Mouse (Mus musculus) limb, embryonic 15.5 days (tissue): Measurements from ENCODE around the gene Sprr2a1. TPM values are rescaled to one million over a fixed set of nuclear protein-coding genes. Genes with fewer than 3 reads are reported as not detected.
"Not testable (repeated sequence)": the region's sequence is repeated elsewhere in the genome, so short reads cannot be mapped to it uniquely, and the experiment has no call there.

Experiments
- ATAC-seq: fragments of 200-750 bp; cut with Nextera tagmentation; 2 replicates; pipeline ENCODE4 v1.8.0; 2017; ENCODE audit warnings: low read depth, moderate TSS enrichment; ENCODE audit not compliant: insufficient number of reproducible peaks, low FRiP score, low TSS enrichment
- H3K27ac ChIP-seq: fragments of 300-500 bp; sonication (generic); 2 replicates; pipeline ENCODE4 v1.5.1; 2015; ENCODE audit warnings: moderate library complexity, mild to moderate bottlenecking, inconsistent platforms
- H3K27me3 ChIP-seq: fragments of 300-500 bp; sonication (generic); 2 replicates; pipeline ENCODE4 v1.6.1; 2015; ENCODE audit warnings: inconsistent platforms
- H3K36me3 ChIP-seq: fragments of 300-500 bp; sonication (generic); 2 replicates; pipeline ENCODE4 v1.6.1; 2015; ENCODE audit warnings: inconsistent platforms
- H3K4me1 ChIP-seq: fragments of 300-500 bp; sonication (generic); 2 replicates; pipeline ENCODE4 v1.6.1; 2015; ENCODE audit warnings: inconsistent platforms
- H3K4me2 ChIP-seq: fragments of 300-500 bp; sonication (generic); 2 replicates; pipeline ENCODE4 v1.6.1; 2015; ENCODE audit warnings: mild to moderate bottlenecking, inconsistent platforms
- H3K4me3 ChIP-seq: fragments of 300-500 bp; sonication (generic); 2 replicates; pipeline ENCODE4 v1.5.1; 2015; ENCODE audit warnings: mild to moderate bottlenecking, inconsistent platforms
- H3K9ac ChIP-seq: fragments of 300-500 bp; sonication (generic); 2 replicates; pipeline ENCODE4 v1.6.1; 2015; ENCODE audit warnings: inconsistent platforms
- H3K9me3 ChIP-seq: fragments of 300-500 bp; sonication (generic); 2 replicates; pipeline ENCODE4 v1.6.1; 2016; ENCODE audit warnings: inconsistent platforms
- WGBS: fragments of 180-500 bp; shearing (Covaris S2); methylation state at CpG from one replicate; pipeline ENCODE4 v1.1.7; 2015; 5-methylcytosine and 5-hydroxymethylcytosine counted together
- polyA plus RNA-seq: library from polyadenylated mRNA; unstranded; fragments of >200 nt; fragmentation: Nextera tagmentation; extraction: Ambion mirVana; gene quantifications from 2 replicates; pipeline ENCODE4 v1.2.1, GENCODE M21; 2015

Sprr2a1 gene
- polyA plus RNA-seq, 1 experiment from 2014 or later = 0.27 TPM

DNA sequence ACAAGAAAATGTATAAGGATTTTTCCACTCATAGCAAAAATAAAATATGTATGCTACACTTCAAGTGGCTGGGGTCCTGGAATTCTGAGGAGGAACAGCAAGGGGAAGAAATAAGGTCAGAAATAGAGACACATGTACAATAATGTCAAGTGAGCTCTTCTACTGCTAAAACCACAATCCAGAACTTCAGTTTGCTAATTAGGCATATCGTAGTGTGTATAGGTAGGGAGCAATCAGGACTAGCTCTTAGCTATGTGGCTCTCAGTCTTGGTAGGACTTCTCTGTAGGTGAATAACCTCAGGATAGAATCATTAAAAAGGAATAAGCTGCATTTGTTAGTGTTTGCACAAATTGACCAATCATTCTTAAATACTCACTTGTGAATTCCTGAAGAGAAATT is 23.6 kb downstream of the Sprr2a1 start:
- H3K9me3 ChIP-seq, H3K9ac ChIP-seq, ATAC-seq, H3K36me3 ChIP-seq, H3K27ac ChIP-seq, H3K27me3 ChIP-seq, H3K4me1 ChIP-seq, H3K4me3 ChIP-seq, H3K4me2 ChIP-seq: not testable (repeated sequence)
- WGBS = no CpG with 5 or more reads among the region's 1 CpGs

GRCm38 (mm10) chr3:92244833-92245232 is 29.2 kb downstream of the Sprr2a1 start:
- not testable (repeated sequence) for ATAC-seq, H3K27me3 ChIP-seq, H3K4me1 ChIP-seq, H3K27ac ChIP-seq, H3K9ac ChIP-seq, H3K9me3 ChIP-seq, H3K36me3 ChIP-seq, H3K4me3 ChIP-seq, H3K4me2 ChIP-seq

- not testable (repeated sequence) for H3K27me3 ChIP-seq, ATAC-seq, H3K4me1 ChIP-seq, H3K36me3 ChIP-seq, H3K9ac ChIP-seq, H3K9me3 ChIP-seq, H3K4me3 ChIP-seq, H3K4me2 ChIP-seq, H3K27ac ChIP-seq
- no CpG with 5 or more reads among the region's 10 CpGs for WGBS
Observed at GRCm38 (mm10) chr3:92246245-92246644, 30.6 kb downstream of the Sprr2a1 start.

DNA sequence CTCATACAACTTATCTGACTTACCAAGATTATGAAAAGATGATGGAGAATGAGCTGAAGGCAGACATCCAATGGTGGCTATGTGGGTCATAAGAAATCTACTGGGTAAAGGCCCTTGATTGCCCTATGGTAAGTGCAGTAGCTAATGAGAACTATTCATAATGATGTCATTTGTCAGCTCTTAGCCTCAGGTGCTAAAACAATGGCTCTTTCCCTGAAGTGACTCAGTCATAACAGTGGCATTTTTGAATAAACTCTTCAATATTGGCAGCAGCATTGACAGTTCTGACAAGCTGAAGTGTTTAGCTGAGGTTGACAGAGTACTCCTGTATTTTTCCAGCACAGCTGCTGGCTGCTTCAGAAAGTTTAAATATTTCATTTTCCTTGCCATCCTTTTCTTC is 32.9 kb downstream of the Sprr2a1 start:
- H3K4me1 ChIP-seq, H3K9me3 ChIP-seq, H3K27ac ChIP-seq, H3K4me2 ChIP-seq, H3K27me3 ChIP-seq, H3K9ac ChIP-seq, H3K4me3 ChIP-seq, H3K36me3 ChIP-seq, ATAC-seq: not testable (repeated sequence)

GRCm38 (mm10) chr3:92250450-92250849 is 34.9 kb downstream of the Sprr2a1 start:
- H3K4me2 ChIP-seq, H3K9ac ChIP-seq, H3K4me3 ChIP-seq, H3K27ac ChIP-seq, H3K9me3 ChIP-seq, H3K27me3 ChIP-seq, H3K36me3 ChIP-seq, H3K4me1 ChIP-seq: not testable (repeated sequence)
- WGBS = 86% methylated on average over 1 of the region's 2 CpGs
- ATAC-seq = peak; percentile 52; the same call in 1 of the 2 replicates

GRCm38 (mm10) chr3:92253860-92254259 is 38.3 kb downstream of the Sprr2a1 start:
- not testable (repeated sequence) for H3K27ac ChIP-seq, H3K4me3 ChIP-seq, H3K27me3 ChIP-seq, H3K36me3 ChIP-seq, H3K9ac ChIP-seq, H3K9me3 ChIP-seq, H3K4me2 ChIP-seq, H3K4me1 ChIP-seq
- ATAC-seq = peak; percentile 62; the same call in 1 of the 2 replicates
- WGBS = no CpG with 5 or more reads among the region's 8 CpGs

- ATAC-seq = peak; percentile 46; the same call in 1 of the 2 replicates
Observed at GRCm38 (mm10) chr3:92258526-92258925, 42.9 kb downstream of the Sprr2a1 start.

DNA sequence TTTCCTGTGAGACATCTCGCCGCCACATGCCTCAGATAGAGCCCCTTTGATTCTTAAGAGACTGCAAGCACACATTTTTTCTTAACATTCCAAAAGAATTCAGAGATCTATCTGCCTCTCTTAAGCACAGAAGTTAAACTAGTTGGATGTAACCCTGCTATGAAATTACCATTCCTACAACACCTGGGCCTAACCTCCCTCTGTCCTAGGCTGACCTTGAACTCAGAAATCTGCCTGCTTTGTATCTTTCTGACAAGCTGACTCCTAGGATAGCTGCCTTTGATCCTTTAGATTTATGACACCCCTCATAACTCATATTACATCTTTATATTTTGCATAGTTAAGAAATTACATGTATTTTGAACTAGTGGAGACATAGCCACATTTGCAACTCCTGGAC is 47.9 kb downstream of the Sprr2a1 start:
- WGBS = no CpG with 5 or more reads among the region's 2 CpGs
- 0 out of 2 replicates have a peak, but pooled peaks have one; percentile 26 for ATAC-seq
- not testable (repeated sequence) for H3K4me1 ChIP-seq, H3K36me3 ChIP-seq, H3K27ac ChIP-seq, H3K27me3 ChIP-seq, H3K4me3 ChIP-seq, H3K9me3 ChIP-seq, H3K9ac ChIP-seq, H3K4me2 ChIP-seq

More at GRCm38 (mm10) chr3:92258526-92258925, 42.9 kb downstream of the Sprr2a1 start:
- H3K27ac ChIP-seq, H3K4me3 ChIP-seq, H3K4me1 ChIP-seq, H3K4me2 ChIP-seq, H3K9ac ChIP-seq, H3K36me3 ChIP-seq, H3K27me3 ChIP-seq, H3K9me3 ChIP-seq: not testable (repeated sequence)

Other genes starting within 250 kb of the Sprr2a1 start
- gene Pglyrp3, start 201.2 kb upstream of the Sprr2a1 start, polyA plus RNA-seq = 4.3 and 4.6 TPM in 2 replicates
- 295 and 337 TPM in 2 replicates for gene Lor, start 132.7 kb upstream of the Sprr2a1 start, polyA plus RNA-seq
- gene Prr9, start 91.9 kb upstream of the Sprr2a1 start, polyA plus RNA-seq = 50.8 and 59.6 TPM in 2 replicates
- gene Lelp1, start 73.1 kb upstream of the Sprr2a1 start, polyA plus RNA-seq = not detected in 2 replicates
- 10.6 and 16.9 TPM in 2 replicates for gene Sprr2a2, start 121 bp downstream of the Sprr2a1 start, polyA plus RNA-seq
- gene Sprr2a3, start 69.6 kb downstream of the Sprr2a1 start, polyA plus RNA-seq = 0.26 and 1.0 TPM in 2 replicates
- gene Sprr2b, start 100.8 kb downstream of the Sprr2a1 start, polyA plus RNA-seq = 0.91 and 3.6 TPM in 2 replicates
- 0.92 and 1.6 TPM in 2 replicates for gene Sprr2d, start 123.3 kb downstream of the Sprr2a1 start, polyA plus RNA-seq
- not detected in 2 replicates for gene Sprr2e, start 136.3 kb downstream of the Sprr2a1 start, polyA plus RNA-seq
- gene Sprr2f, start 149.4 kb downstream of the Sprr2a1 start, polyA plus RNA-seq = not detected in 2 replicates
- gene Sprr2h, start 169.9 kb downstream of the Sprr2a1 start, polyA plus RNA-seq = 1.2 and 4.9 TPM in 2 replicates
- gene Sprr2i, start 192.2 kb downstream of the Sprr2a1 start, polyA plus RNA-seq = not detected in 2 replicates
- gene Sprr2j-ps, start 202.3 kb downstream of the Sprr2a1 start, polyA plus RNA-seq = 0.46 TPM in 1 of 2 replicates, not detected in the other
- gene Gm9774, start 213.6 kb downstream of the Sprr2a1 start, polyA plus RNA-seq = 11.5 and 14.4 TPM in 2 replicates
- 1.00 and 1.5 TPM in 2 replicates for gene Sprr2k, start 216.8 kb downstream of the Sprr2a1 start, polyA plus RNA-seq
- 132 and 137 TPM in 2 replicates for gene Sprr1b, start 223.0 kb downstream of the Sprr2a1 start, polyA plus RNA-seq
- 8.4 and 15.5 TPM in 2 replicates for gene Sprr3, start 242.9 kb downstream of the Sprr2a1 start, polyA plus RNA-seq